Mouse (Mus musculus) heart, embryonic 12.5 days (tissue): ENCODE data around the gene Dnajc19. TPM values are rescaled to one million over a fixed set of nuclear protein-coding genes. Genes with fewer than 3 reads are reported as not detected.

ENCODE experiments used
- ATAC-seq: fragments of 200-750 bp; cut with Nextera tagmentation; 2 replicates; pipeline ENCODE4 v1.8.0; 2017; ENCODE audit warnings: moderate TSS enrichment, moderate library complexity; ENCODE audit not compliant: insufficient number of reproducible peaks, low FRiP score
- H3K27ac ChIP-seq: fragments of 300-500 bp; sonication (generic); 2 replicates; pipeline ENCODE4 v1.5.1; 2016; ENCODE audit warnings: mild to moderate bottlenecking, moderate library complexity; ENCODE audit not compliant: poor library complexity, severe bottlenecking
- H3K27me3 ChIP-seq: fragments of 300-500 bp; sonication (generic); replicated peaks from 2 replicates; pipeline ENCODE4 v1.6.1; 2016; ENCODE audit warnings: mild to moderate bottlenecking, moderate library complexity
- H3K36me3 ChIP-seq: fragments of 300-500 bp; sonication (generic); 2 replicates; pipeline ENCODE4 v1.6.1; 2016; ENCODE audit warnings: mild to moderate bottlenecking, moderate library complexity
- H3K4me1 ChIP-seq: fragments of 300-500 bp; sonication (generic); replicated peaks from 2 replicates; pipeline ENCODE4 v1.6.1; 2016; ENCODE audit warnings: mild to moderate bottlenecking
- H3K4me2 ChIP-seq: fragments of 300-500 bp; sonication (generic); 2 replicates; pipeline ENCODE4 v1.6.1; 2016; ENCODE audit warnings: mild to moderate bottlenecking, moderate library complexity
- H3K4me3 ChIP-seq: fragments of 300-500 bp; sonication (generic); 2 replicates; pipeline ENCODE4 v1.5.1; 2016; ENCODE audit warnings: mild to moderate bottlenecking
- H3K9ac ChIP-seq: fragments of 300-500 bp; sonication (generic); 2 replicates; pipeline ENCODE4 v1.6.1; 2016; ENCODE audit warnings: mild to moderate bottlenecking, moderate library complexity
- H3K9me3 ChIP-seq: fragments of 300-500 bp; sonication (generic); replicated peaks from 2 replicates; pipeline ENCODE4 v1.6.1; 2016; ENCODE audit warnings: mild to moderate bottlenecking, moderate library complexity
- WGBS: fragments of 180-500 bp; shearing (Covaris S2); methylation state at CpG from one replicate; pipeline ENCODE4 v1.1.7; 2016; 5-methylcytosine and 5-hydroxymethylcytosine counted together
- polyA plus RNA-seq: library from polyadenylated mRNA; unstranded; fragments of >200 nt; fragmentation: Nextera tagmentation; extraction: Ambion mirVana; gene quantifications from 2 replicates; pipeline ENCODE4 v1.2.1, GENCODE M21; 2016

Dnajc19 gene
- polyA plus RNA-seq: 126 and 128 TPM in 2 replicates

DNA sequence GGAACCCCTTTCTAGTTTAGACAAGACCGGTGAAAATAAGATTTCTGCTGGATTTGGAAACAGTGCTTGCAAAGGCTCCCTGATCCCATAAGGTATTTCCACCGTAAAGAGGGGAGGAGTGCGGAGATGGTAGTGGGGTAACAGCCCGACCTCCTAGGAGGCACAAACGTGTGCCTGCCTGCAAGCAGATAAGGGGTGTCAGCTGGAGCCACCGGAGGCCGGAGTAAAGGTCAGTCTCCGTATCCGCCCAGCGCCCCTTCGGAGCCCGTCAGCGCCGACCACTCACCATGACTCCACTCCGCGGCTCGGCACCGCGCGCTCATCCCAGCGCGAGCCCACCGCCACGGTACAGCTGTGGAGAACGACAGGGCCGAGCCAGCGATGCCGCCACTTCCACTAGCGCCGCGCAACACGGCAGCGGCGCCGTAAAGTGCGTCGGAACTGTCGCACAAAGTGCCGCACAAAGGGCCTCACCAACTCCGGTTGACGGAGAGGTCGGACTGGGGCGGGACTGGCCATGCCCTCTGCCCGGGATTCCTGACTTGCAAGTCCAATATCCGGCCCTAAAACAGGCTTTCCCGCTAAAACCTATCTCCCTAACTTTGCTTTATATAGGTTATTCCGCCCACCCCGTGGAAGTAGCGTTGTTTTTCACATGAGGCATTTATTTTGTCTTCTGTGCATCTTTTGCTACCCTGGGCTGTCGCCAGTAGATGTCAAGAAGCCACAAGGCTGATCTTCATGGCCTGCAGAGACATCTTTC lies at the start of gene Dnajc19:
TSS of gene Dnajc19 (minus strand) at position 422 of the 763 bp plus-strand sequence.
- Histone ChIP-seq H3K4me2 (peak within 1 kb of the TSS; percentile 71), H3K4me3 (peak within 1 kb of the TSS; percentile 89), H3K27me3 (no peaks in the 10 kb centered on the region), H3K9me3 (no peaks in the 10 kb centered on the region), H3K27ac (peak within 1 kb of the TSS; percentile 73), H3K4me1 (peaks cover 19% of the 10 kb centered on the region), H3K36me3 (peaks cover 12% of the 10 kb centered on the region), H3K9ac (peak within 1 kb of the TSS; percentile 86)
- 1% methylated on average over 50 of the region's 50 CpGs for WGBS
- peak; percentile 92 for ATAC-seq

GRCm38 (mm10) chr3:34129957-34130356 lies 48.8 kb upstream of the Dnajc19 start:
- Histone ChIP-seq H3K36me3 (no peaks in the 10 kb centered on the region), H3K4me3 (no peak overlapping the region), H3K9ac (no peak overlapping the region), H3K27ac (no peak overlapping the region), H3K4me1 (no peaks in the 10 kb centered on the region), H3K4me2 (no peak overlapping the region), H3K9me3 (no peaks in the 10 kb centered on the region), H3K27me3 (no peaks in the 10 kb centered on the region)
- ATAC-seq: no peak
- WGBS: 57% methylated on average over 6 of the region's 6 CpGs

GRCm38 (mm10) chr3:34121311-34121710 lies 40.2 kb upstream of the Dnajc19 start:
- H3K4me1 ChIP-seq: no peaks in the 10 kb centered on the region
- H3K27ac ChIP-seq: no peak overlapping the region
- no peak overlapping the region for H3K9ac ChIP-seq
- no peaks in the 10 kb centered on the region for H3K27me3 ChIP-seq
- no peaks in the 10 kb centered on the region for H3K36me3 ChIP-seq
- H3K4me3 ChIP-seq: no peak overlapping the region
- H3K9me3 ChIP-seq: no peaks in the 10 kb centered on the region
- ATAC-seq: no peak
- WGBS: 86% methylated on average over 5 of the region's 5 CpGs
- H3K4me2 ChIP-seq: no peak overlapping the region

GRCm38 (mm10) chr3:34120791-34121190 lies 39.7 kb upstream of the Dnajc19 start:
- Histone ChIP-seq H3K4me3 (no peak overlapping the region), H3K36me3 (no peaks in the 10 kb centered on the region), H3K4me1 (no peaks in the 10 kb centered on the region), H3K9ac (no peak overlapping the region), H3K27ac (no peak overlapping the region), H3K4me2 (no peak overlapping the region), H3K27me3 (no peaks in the 10 kb centered on the region), H3K9me3 (no peaks in the 10 kb centered on the region)
- no peak for ATAC-seq
- 92% methylated on average over 3 of the region's 3 CpGs for WGBS

DNA sequence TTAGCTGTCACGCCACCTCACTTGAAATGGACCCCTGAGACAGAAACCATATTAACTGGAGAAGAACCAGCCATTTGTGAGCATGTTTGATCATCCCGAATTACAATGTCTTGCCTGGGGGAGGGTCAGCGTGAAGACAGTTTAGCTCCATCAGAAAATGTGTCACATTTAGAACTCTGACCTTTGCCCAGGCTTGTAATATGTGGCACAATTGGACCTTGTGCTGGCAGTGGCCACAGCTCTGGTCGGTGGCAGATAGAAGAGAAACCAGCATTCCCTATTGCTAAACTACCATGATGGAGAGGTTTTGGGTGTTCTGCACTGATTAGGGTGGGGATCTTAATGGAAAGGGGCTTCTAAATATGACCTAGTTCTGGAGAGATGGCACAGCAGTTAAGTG lies 38.7 kb upstream of the Dnajc19 start:
- H3K4me1 ChIP-seq: no peaks in the 10 kb centered on the region
- H3K27ac ChIP-seq: no peak overlapping the region
- H3K27me3 ChIP-seq: no peaks in the 10 kb centered on the region
- no peak for ATAC-seq
- H3K4me3 ChIP-seq: no peak overlapping the region
- no peaks in the 10 kb centered on the region for H3K9me3 ChIP-seq
- 70% methylated on average over 4 of the region's 4 CpGs for WGBS
- H3K36me3 ChIP-seq: no peaks in the 10 kb centered on the region
- H3K9ac ChIP-seq: no peak overlapping the region
- H3K4me2 ChIP-seq: no peak overlapping the region

DNA sequence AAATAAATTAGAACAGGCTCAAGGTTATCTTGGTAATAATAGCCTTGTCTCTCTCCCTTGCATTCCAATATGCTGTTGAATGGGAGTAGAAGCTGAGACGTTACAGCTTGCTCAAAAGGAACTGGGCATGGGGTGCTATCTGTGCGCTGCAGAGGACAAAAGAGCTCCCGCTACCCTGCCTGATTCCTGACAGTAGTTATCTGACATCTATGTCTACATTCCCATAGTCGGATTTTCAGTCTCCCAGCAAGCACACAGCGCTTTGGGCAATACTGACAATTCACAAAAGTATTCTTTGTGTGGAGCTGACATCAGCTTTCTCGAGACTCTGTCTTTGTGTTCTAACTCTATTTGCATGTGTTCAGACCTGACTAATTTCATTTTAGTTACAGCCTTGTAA lies 34.7 kb upstream of the Dnajc19 start:
- ATAC-seq: no peak
- Histone ChIP-seq H3K27ac (no peak overlapping the region), H3K9me3 (no peaks in the 10 kb centered on the region), H3K4me2 (no peak overlapping the region), H3K4me1 (no peaks in the 10 kb centered on the region), H3K36me3 (no peaks in the 10 kb centered on the region), H3K27me3 (no peaks in the 10 kb centered on the region), H3K9ac (no peak overlapping the region), H3K4me3 (no peak overlapping the region)
- 39% methylated on average over 6 of the region's 6 CpGs for WGBS

DNA sequence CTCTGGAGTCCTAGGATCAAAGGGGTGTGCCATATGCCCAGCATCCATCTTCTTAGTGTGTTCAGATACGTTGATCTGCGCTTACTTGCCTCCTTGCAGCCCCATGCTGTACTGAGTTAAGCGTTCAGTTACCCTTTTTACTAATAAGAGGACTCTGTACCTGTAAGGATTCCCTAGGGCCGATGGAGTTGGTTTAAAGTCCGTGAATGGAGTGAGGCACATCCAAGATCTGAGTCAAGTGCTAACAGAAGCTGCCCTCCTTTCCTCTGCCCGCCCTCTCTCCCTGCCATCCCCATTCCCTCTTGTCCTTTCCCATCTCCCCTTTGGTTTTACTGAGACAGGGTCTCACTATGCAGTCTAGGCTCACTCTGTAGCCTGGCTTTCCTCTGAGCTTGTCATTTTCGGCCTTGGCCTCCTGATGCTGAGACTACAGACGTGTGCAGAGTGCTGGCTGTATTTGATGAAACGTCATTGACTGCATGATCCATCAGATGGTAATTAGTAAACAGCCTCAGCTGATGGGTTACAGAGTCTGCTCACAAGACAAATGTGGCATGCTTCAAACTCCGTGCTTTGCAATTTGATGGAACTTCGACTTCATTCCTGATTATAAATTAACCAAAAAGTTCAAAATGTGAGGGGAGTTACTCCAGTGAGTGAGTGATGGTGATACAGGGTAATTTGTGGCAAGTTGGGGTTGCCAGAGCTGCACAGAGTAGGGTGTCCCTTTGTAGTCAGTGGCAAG lies 31.0 kb upstream of the Dnajc19 start:
- peaks cover 5% of the 10 kb centered on the region; the same call in 1 of the 2 replicates for H3K4me1 ChIP-seq
- H3K36me3 ChIP-seq: no peaks in the 10 kb centered on the region
- no peaks in the 10 kb centered on the region for H3K27me3 ChIP-seq
- no peaks in the 10 kb centered on the region for H3K9me3 ChIP-seq
- H3K4me2 ChIP-seq: no peak overlapping the region
- H3K27ac ChIP-seq: no peak overlapping the region
- H3K4me3 ChIP-seq: no peak overlapping the region
- no peak overlapping the region for H3K9ac ChIP-seq
- ATAC-seq: no peak
- WGBS: 67% methylated on average over 11 of the region's 11 CpGs

DNA sequence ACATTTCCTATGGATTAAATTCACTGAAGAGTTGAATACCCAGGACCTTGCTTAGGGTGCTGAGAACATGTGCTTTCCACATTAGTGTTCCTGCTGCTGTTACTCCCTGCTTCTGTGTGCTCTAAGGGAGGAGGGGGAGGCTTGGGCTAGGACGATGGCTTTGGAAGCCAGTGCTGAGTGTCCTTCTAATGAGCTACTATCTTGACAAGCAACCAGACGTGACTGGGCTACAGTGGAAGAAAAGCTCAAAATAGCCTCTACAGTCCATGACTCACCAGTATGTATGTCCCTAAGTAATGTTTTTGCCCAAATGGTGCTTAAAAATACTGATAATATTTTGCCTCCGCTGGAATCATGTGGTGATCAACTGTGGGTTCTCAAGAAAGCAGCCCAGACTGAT lies 26.5 kb upstream of the Dnajc19 start:
- ATAC-seq: no peak
- WGBS: 36% methylated on average over 3 of the region's 3 CpGs

DNA sequence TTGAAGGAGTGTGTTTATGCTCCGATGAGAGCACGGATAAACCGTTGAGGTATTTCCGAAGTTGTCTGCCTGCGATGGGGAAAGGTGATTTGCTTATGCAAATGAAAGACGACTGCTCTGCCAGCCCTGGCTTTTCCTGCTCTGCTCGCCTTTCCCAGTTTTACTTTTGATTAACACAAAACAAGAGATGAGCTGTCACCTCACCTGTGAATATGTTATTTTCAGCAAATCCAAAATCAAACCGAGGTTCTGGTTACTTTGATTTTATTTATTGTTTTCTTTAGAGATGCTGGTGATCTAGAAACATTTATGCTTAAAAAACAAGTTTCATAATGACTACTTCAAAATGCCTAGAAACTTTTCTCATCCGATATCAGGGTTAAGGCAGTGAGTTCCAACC lies 25.3 kb upstream of the Dnajc19 start:
- Histone ChIP-seq H3K4me1 (peaks cover 5% of the 10 kb centered on the region; the same call in 1 of the 2 replicates), H3K27ac (no peak overlapping the region), H3K9ac (no peak overlapping the region), H3K36me3 (no peaks in the 10 kb centered on the region), H3K4me2 (peak overlapping the region; percentile 58), H3K27me3 (peaks cover 12% of the 10 kb centered on the region), H3K4me3 (peak overlapping the region; percentile 18; the same call in 1 of the 2 replicates), H3K9me3 (no peaks in the 10 kb centered on the region)
- 15% methylated on average over 9 of the region's 9 CpGs for WGBS
- ATAC-seq: no peak

More for the DNA sequence above, 26.5 kb upstream of the Dnajc19 start:
- Histone ChIP-seq H3K27me3 (peaks cover 12% of the 10 kb centered on the region), H3K4me2 (no peak overlapping the region), H3K4me1 (peaks cover 5% of the 10 kb centered on the region; the same call in 1 of the 2 replicates), H3K9me3 (no peaks in the 10 kb centered on the region), H3K27ac (no peak overlapping the region), H3K9ac (no peak overlapping the region), H3K36me3 (no peaks in the 10 kb centered on the region), H3K4me3 (no peak overlapping the region)

DNA sequence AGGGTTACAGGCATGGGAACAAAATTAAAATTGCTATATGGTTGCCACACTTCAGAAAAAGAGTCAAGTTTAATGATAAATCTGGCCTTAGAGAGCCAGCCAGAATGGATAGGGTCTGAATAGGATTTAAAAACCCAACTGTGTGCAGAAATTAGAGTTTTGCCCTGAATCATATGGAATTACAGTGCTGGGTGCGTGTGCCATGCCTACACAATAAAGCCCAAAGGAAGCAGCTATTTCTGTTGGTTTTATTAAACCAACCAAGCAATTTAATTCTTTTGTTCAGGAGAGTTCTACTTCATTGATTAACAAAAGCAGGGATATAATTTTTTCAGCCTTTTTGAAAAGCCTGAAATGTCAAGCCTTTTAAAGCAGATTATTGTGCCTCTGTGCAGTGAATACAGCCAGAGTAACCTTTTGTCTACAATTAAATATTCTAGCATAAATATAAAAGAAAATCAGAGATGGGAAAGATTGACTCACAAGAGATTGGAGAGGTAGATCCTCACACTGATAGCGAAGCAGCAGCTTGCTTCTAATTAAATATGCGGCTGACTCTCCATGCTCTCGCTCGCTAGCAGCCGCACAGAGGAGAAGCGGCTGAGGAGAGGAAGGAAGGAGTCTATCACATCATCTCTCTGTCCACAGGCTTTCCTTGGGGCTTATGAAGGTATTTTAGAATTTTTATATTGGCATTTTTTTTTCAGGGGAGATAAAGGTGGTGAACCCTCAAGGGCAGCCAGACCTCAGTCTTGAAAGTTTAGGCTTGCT lies 23.0 kb upstream of the Dnajc19 start:
- H3K36me3 ChIP-seq: no peaks in the 10 kb centered on the region

DNA sequence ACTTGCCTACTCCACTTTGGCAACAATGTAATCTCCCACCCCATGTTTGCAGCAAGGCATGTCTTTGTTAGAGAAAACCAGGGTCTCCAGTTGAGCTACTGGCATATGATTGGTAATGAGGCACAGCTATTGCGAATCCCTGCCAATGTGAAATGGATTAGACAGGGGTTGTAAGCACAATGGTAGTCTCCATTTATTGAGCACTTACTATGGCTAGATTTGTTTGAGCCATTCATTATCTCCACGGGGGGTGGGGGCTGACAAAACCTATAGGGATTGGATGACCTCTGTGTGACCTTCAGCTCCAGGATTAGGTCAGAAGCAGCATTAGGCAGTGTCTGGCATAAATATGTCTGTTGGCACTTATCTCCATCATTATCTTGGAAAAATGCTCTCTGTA lies 21.8 kb upstream of the Dnajc19 start:
- H3K4me1 ChIP-seq: peaks cover 4% of the 10 kb centered on the region; the same call in 1 of the 2 replicates
- peaks cover 12% of the 10 kb centered on the region for H3K27me3 ChIP-seq
- H3K9ac ChIP-seq: no peak overlapping the region
- H3K9me3 ChIP-seq: no peaks in the 10 kb centered on the region
- H3K4me2 ChIP-seq: no peak overlapping the region
- H3K4me3 ChIP-seq: no peak overlapping the region
- ATAC-seq: no peak
- H3K27ac ChIP-seq: no peak overlapping the region
- 74% methylated on average over 2 of the region's 2 CpGs for WGBS
- H3K36me3 ChIP-seq: no peaks in the 10 kb centered on the region

More for the DNA sequence above, 23.0 kb upstream of the Dnajc19 start:
- peaks cover 5% of the 10 kb centered on the region; the same call in 1 of the 2 replicates for H3K4me1 ChIP-seq
- ATAC-seq: no peak
- H3K9me3 ChIP-seq: no peaks in the 10 kb centered on the region
- peaks cover 12% of the 10 kb centered on the region for H3K27me3 ChIP-seq
- WGBS: 51% methylated on average over 7 of the region's 7 CpGs
- H3K9ac ChIP-seq: no peak overlapping the region
- no peak overlapping the region for H3K4me3 ChIP-seq
- no peak overlapping the region for H3K27ac ChIP-seq
- no peak overlapping the region for H3K4me2 ChIP-seq
